Mouse (Mus musculus): ENCODE results near the gene Lin7c. TPM values are rescaled to one million over a fixed set of nuclear protein-coding genes. Genes with fewer than 3 reads are reported as not detected.
A peak's percentile ranks its signal among the peaks of the same experiment; 100 is the strongest.
"Not testable (repeated sequence)": the region's sequence is repeated elsewhere in the genome, so short reads cannot be mapped to it uniquely, and the experiment has no call there.

Lin7c gene
- 10 to 100 TPM; 64.5 to 70.1 TPM for total RNA-seq (2021)
- long read RNA-seq, experiment 1, full-length matches to known transcripts = 43 of 59 reads
- long read RNA-seq, experiment 1, partial matches to known transcripts = 4 of 59 reads
- long read RNA-seq, experiment 1, other reads (novel, unspliced or antisense) = 12 of 59 reads
- long read RNA-seq, experiment 2, full-length matches to known transcripts = 31 of 37 reads
- long read RNA-seq, experiment 2, partial matches to known transcripts = 1 of 37 reads
- long read RNA-seq, experiment 2, other reads (novel, unspliced or antisense) = 5 of 37 reads

DNA sequence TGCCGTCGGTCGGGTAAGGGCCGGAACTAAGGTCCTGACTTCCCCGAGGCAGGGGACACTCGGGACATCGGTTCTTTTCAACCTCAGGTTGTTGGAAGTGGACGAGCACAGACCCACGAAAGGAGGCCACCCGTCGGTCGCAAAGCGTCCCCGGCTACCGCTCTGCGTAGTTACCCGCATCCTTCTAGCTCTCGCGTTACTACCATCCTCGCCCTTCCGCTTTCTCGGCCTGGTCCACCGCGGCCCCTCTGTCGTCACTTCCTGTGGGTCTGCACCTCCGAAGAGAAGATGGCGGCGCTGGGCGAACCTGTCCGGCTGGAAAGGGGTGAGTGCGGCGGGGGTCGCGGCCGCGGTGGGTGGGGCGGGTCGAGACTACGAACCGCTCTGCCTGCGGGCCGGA is at the start of gene Lin7c:
Lin7c (plus strand) TSS at position 257 of the 400 bp plus-strand sequence.
- DNase-seq = peak; percentile 96

- no peak for DNase-seq
These were observed 44.3 kb upstream of the Lin7c start for GRCm38 (mm10) chr2:109846401-109846800.

DNA sequence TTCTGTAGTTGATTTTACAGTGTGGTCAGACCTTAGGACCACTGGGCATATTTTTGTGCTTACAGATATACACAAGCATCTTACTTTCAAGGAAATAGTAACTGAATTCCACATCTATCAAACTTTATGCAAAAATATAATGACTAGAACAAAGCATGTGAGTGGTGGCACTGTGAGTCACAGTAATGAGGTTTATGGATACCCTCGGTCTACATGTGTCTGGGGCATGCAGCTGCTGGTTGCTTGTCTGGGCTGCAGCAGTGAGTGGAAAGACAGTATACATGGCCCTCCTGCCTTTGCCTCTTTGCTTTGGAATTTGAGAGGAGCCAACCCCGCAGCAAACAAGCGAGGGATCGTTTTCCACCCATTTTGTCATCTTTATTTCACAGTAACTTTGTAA is 42.3 kb upstream of the Lin7c start:
- no peak for DNase-seq

- DNase-seq = no peak
These were observed 41.9 kb upstream of the Lin7c start for GRCm38 (mm10) chr2:109848715-109849114.

- no peak for DNase-seq
These were observed 35.1 kb upstream of the Lin7c start for GRCm38 (mm10) chr2:109855601-109856000.

GRCm38 (mm10) chr2:109859671-109860070 is 31.0 kb upstream of the Lin7c start:
- DNase-seq = no peak

DNA sequence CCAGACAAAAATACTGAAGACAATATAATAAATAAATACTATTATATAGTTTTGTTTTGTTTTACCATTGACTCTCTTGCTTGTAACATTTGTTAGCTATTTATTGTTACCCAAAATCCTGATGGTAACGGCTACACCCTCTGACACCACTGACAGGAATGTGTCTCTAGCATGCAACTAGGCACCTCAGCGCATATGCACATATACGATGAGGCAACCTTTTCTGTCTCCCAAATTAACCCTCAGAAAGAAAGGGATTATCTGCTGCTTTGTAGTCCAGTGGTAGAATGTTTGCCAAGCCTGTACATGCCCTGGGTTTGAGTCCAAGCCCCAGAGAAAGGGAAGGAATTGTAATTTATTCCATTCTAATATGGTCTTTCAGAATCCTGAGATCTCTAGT is 29.8 kb upstream of the Lin7c start:
- no peak for DNase-seq

DNA sequence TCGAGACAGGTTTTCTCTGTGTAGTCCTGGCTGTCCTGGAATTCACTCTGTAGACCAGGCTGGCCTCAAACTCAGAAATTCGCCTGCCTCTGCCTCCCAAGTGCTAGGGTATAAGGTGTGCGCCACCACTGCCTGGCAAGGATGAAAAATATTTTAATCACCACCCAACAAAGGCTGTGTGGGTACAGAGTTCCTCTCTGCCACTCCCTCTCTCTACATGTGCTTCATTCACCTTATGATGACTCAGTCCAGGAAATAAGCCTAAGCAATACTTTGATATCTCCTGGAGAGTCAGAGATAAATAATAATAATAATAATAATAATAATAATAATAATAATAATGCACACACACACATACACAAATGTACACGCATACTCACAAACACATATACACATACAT is 11.2 kb upstream of the Lin7c start:
- not testable (repeated sequence) for DNase-seq

GRCm38 (mm10) chr2:109881111-109881510 is 9.5 kb upstream of the Lin7c start:
- no peak for DNase-seq

DNA sequence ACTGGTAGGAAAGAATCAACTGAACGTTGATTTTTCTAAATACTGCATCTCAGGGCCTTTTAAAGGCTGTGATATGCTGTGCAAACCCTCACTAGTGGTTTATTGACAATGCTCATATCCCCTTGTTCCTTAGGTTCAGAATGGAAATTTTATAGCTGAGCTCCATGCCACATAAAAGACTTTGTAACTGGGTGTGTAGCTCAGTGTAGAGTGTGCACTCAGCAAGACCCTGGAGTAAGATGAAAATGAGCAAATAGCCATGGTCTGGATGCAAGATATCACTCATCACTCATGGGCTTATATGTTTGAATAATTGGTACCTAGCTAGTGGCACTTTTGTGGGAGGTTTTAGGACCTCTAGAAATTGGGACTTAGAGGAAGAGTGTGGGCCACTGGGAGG is 9.0 kb upstream of the Lin7c start:
- DNase-seq = no peak

DNA sequence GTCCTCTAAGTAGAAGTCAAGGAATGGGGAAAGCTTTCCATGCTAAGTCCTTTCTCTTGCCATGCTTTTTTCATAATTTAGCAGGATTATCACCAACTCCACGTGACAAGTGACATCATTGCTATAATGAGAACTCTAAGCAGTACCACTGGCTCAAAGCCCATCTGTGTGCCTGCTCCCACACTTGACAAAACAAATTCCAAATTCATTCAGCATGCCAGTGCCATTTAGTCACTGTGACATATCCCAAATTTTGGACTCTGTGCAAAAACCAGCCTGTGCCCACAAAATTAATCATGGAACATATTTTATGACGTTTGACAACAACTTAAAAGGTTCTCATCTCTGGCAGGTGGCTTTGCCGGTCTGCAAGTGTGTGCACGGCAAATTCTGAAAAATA is 6.5 kb upstream of the Lin7c start:
- DNase-seq = no peak

DNA sequence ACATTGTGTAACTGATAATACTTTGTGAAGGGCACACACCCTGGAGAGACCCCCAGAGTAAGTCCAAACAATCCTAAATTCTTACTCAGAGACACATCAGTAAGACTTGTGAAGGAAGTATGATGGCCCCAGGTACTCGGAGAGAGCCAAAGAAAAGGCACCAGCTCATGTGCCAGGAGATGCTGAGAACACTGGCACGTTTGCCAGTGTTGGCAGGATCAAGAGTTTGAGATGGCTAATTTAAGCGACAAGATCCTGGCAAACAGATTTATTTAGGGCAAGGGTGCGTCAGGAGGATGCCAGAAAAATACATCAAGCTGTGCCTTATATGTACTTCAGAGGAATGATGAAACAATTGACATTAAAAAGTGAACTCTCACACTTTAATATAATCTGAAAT is 6.1 kb upstream of the Lin7c start:
- DNase-seq = no peak

DNA sequence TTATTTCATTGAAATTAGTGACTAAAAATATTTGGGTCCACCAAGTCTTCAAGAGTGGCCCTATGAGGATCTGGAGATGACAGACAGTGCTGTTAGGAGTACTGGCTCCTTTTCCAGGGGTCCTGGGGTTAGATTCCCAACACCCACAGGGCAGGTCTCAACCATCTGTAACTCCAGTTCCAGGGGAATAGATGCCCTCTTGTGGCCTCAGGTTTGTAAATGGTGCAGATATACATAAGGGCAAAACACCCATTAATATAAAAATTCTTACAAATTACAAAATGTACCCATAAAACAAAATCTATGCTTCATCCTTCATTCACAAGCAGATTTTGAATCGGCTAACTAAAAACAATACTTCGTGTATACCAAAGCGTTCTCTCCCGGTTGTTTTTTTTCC is 585 bp upstream of the Lin7c start:
- no peak for DNase-seq

GRCm38 (mm10) chr2:109891031-109891430 is 378 bp downstream of the Lin7c start:
- DNase-seq = no peak

GRCm38 (mm10) chr2:109891471-109891870 is 818 bp downstream of the Lin7c start:
- DNase-seq = no peak

DNA sequence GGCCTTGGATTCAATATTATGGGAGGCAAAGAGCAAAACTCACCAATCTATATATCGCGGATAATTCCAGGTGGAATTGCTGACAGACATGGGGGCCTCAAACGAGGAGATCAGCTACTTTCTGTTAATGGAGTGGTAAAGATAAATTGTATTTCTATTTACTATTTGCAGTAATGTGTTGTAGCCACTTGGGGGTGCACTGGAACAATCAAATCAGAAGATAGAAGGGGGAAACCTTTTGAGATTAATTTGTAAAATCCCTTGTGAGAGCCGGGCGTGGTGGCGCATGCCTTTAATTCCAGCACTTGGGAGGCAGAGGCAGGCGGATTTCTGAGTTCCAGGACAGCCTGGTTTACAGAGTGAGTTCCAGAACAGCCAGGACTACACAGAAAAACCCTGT is 5.7 kb downstream of the Lin7c start:
- no peak for DNase-seq

DNA sequence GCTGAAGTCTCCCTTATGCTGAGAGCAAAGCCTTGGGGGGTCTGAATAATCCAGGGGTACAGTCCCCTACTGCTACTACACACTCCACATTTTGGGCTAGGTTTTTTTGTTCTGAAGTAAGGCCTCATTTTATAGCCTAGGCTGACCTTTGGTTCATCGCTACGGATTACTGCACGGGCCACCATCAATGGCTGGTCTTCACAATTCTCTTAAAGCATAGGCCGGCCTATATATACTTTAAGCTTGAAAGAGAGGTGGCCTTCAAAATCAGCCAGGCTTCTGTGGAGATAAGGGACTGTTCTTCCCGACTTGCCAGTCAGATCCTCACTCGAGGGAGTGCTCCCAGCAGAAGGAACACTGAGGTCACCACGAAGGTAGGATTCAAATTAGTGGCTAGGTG is 12.2 kb downstream of the Lin7c start:
- DNase-seq = no peak

DNA sequence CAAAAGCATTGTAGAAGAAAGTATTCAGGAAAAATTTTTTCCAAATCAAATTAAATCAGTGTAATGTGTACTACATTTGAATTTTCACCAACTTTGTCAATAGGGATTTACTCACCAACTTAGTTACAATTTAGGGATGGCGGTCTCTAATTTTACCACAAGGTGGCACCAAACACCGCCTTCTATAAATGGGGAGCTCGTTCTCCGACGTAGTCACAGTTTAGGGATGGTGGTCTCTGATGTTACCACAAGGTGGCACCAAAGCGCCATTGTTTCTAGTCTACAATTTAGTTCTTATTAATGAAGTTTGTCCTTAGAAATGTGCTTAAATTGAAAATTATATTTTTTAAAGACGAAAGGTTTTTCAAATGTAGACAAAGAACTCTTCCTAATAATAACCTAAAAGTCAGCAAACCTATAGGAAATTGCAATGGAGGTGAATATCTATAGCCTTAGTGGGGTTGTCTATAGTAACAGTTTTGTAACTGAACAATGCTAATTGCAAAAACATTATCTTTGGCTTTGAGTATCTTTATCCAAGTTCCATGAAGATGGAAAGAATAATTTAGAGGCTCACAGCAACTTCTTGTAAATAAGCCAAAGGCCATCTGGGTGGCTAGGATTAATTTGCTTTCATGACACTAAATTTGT is 13.6 kb downstream of the Lin7c start:
- peak; percentile 91 for DNase-seq

DNA sequence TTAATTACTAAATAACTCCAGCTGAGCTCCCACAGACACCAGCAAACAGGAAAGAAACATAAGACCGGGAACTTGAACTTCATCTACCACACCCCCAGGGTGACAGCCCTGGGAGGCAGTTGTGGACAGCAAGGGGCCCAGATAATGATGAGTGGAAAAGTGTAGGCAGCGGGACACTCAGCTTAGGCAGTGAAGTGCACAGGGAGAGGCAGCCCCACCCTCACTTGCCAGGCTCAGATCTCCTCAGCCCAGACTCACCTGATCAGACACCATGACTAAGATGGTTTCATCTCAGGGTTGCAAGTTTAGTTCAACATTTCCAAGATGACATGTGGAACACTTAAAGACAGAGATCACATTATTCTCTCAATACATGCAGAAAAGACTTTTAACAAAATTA is 18.5 kb downstream of the Lin7c start:
- no peak for DNase-seq

DNA sequence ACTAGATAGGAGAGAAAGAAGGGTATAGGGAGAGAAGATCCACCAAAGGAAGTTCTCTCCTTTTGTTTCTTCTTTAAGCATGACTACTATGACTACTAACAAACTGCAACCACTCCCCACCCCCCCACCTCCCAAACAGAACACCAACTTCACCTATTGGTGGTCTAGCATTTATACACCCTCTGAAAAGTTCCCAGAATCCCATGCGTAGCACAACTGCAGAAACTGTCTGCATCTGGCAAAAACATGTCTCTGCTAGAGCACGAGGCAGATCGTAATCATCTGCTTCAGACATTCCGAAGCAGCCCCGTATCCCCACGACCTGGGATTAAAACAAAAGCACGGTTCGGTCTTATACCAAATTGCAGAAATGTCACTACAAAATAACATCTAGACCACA is 21.6 kb downstream of the Lin7c start:
- no peak for DNase-seq

- no peak for DNase-seq
These were observed 22.1 kb downstream of the Lin7c start for GRCm38 (mm10) chr2:109912766-109913165.

DNA sequence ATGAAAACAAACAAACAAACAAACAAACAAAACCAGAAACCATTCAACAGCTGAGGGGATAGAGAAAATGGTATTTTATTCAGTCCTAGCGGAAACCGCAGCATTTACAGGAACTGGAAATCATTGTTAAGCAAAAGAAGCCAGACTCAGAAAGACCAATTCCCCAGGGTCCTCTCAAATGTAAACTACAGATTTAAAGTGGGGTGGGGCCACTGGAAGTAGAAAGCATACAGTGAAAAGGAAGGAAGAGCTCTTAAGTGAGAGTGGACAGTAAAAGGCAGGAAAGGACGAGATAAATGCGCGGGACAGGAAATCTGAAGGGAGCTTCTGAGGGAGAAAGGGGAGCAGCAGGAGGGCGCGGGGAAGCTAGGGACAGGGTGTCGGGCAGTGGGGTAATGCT is 22.6 kb downstream of the Lin7c start:
- DNase-seq = no peak

DNA sequence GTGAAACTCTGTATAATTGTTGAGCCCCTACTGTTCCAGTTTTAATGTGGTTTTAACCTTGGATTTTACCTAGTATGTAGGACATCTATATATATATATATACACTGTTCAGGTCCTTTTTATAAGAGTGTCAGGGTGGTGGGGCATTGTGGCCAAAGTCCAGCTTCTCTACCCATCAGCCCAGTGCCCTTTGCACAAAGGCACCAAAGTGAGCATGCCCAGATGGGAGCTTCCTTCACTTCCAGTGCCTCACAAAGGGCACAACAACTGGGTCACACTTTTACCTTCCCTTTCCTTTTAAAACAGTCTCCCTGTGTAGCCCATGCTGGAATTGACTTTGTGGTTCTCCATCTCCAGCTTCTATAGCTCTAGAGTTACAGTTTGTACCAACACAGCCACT is 23.9 kb downstream of the Lin7c start:
- DNase-seq = no peak

- DNase-seq = no peak
These were observed 26.3 kb downstream of the Lin7c start for GRCm38 (mm10) chr2:109916782-109917495.
